Mouse (Mus musculus): Measurements from ENCODE around the gene Usp19.

The Usp19 gene

GRCm38 (mm10) chr9:108490559-108491285, at the start of gene Usp19:
Gene Usp19 (plus strand): TSS chr9:108490602.
- peak; percentile 82 to 88 for DNase-seq (ENCODE audit: low read depth in 1 of 2, low spot score in 2 of 2)

- DNase-seq (ENCODE audit: low read depth in 1 of 2, low spot score in 2 of 2), result no peak
Observed at GRCm38 (mm10) chr9:108441236-108441919, 49.0 kb upstream of the Usp19 start.

GRCm38 (mm10) chr9:108445125-108445524, 45.3 kb upstream of the Usp19 start:
- no peak for DNase-seq (ENCODE audit: low read depth in 1 of 2, low spot score in 2 of 2)

GRCm38 (mm10) chr9:108449860-108450259, 40.5 kb upstream of the Usp19 start:
- DNase-seq (ENCODE audit: low read depth in 1 of 2, low spot score in 2 of 2), result no peak

GRCm38 (mm10) chr9:108450292-108451169, 39.9 kb upstream of the Usp19 start:
- DNase-seq (ENCODE audit: low read depth in 1 of 2, low spot score in 2 of 2), result no peak

GRCm38 (mm10) chr9:108451170-108451493, 39.3 kb upstream of the Usp19 start:
- no peak for DNase-seq (ENCODE audit: low read depth in 1 of 2, low spot score in 2 of 2)

GRCm38 (mm10) chr9:108451519-108452160, 38.8 kb upstream of the Usp19 start:
- no peak for DNase-seq (ENCODE audit: low read depth in 1 of 2, low spot score in 2 of 2)

- peak in 1 of 2 experiments; percentile 61 for DNase-seq (ENCODE audit: low read depth in 1 of 2, low spot score in 2 of 2)
Observed at GRCm38 (mm10) chr9:108452291-108452906, 38.0 kb upstream of the Usp19 start.

GRCm38 (mm10) chr9:108452911-108453310, 37.5 kb upstream of the Usp19 start:
- DNase-seq (ENCODE audit: low read depth in 1 of 2, low spot score in 2 of 2), result no peak

GRCm38 (mm10) chr9:108453458-108453857, 36.9 kb upstream of the Usp19 start:
- DNase-seq (ENCODE audit: low read depth in 1 of 2, low spot score in 2 of 2), result no peak

GRCm38 (mm10) chr9:108454429-108454828, 36.0 kb upstream of the Usp19 start:
- no peak for DNase-seq (ENCODE audit: low read depth in 1 of 2, low spot score in 2 of 2)

GRCm38 (mm10) chr9:108455747-108456571, 34.4 kb upstream of the Usp19 start:
- no peak for DNase-seq (ENCODE audit: low read depth in 1 of 2, low spot score in 2 of 2)

GRCm38 (mm10) chr9:108456953-108457352, 33.4 kb upstream of the Usp19 start:
- no peak for DNase-seq (ENCODE audit: low read depth in 1 of 2, low spot score in 2 of 2)

- DNase-seq (ENCODE audit: low read depth in 1 of 2, low spot score in 2 of 2), result peak in 1 of 2 experiments; percentile 14
Observed at GRCm38 (mm10) chr9:108459939-108460318, 30.5 kb upstream of the Usp19 start.

GRCm38 (mm10) chr9:108460319-108461178, 29.9 kb upstream of the Usp19 start, which contains the start of gene Ccdc71:
Gene Ccdc71 (plus strand): TSS chr9:108460527.
- DNase-seq (ENCODE audit: low read depth in 1 of 2, low spot score in 2 of 2), result peak; percentile 43 to 64

- DNase-seq (ENCODE audit: low read depth in 1 of 2, low spot score in 2 of 2), result no peak
Observed at GRCm38 (mm10) chr9:108461181-108461631, 29.2 kb upstream of the Usp19 start, which contains the start of gene Klhdc8b. Gene Klhdc8b (minus strand): TSS chr9:108461581.

- no peak for DNase-seq (ENCODE audit: low read depth in 1 of 2, low spot score in 2 of 2)
Observed at GRCm38 (mm10) chr9:108461675-108462074, 28.7 kb upstream of the Usp19 start.

- no peak for DNase-seq (ENCODE audit: low read depth in 1 of 2, low spot score in 2 of 2)
Observed at GRCm38 (mm10) chr9:108462192-108462591, 28.2 kb upstream of the Usp19 start.

GRCm38 (mm10) chr9:108463713-108464112, 26.7 kb upstream of the Usp19 start:
- DNase-seq (ENCODE audit: low read depth in 1 of 2, low spot score in 2 of 2), result no peak

All from monocyte, adult 2 months (primary cell).